Mouse (Mus musculus) MEL (cell line): ENCODE data around the gene Rexo4.

Source experiments
- CTCF ChIP-seq, 3 experiments: IDR thresholded peaks in 2 of 3; conservative IDR thresholded peaks in 1 of 3; 2 replicates each; pipeline ENCODE4 v1.5.1; 2011 to 2012; ENCODE audit warnings: low read length in 3 of 3, low read depth in 2 of 3, mild to moderate bottlenecking in 2 of 3, improper control_type of control experiment in 1 of 3, inconsistent platforms in 1 of 3, mixed read lengths in 1 of 3, moderate library complexity in 1 of 3; ENCODE audit not compliant: control insufficient read depth in 1 of 3, insufficient read depth in 1 of 3, poor library complexity in 1 of 3, severe bottlenecking in 1 of 3
- E2F4 ChIP-seq: IDR thresholded peaks from 2 replicates; pipeline ENCODE4 v1.6.1; 2011; ENCODE audit warnings: low read depth, low read length, improper control_type of control experiment, borderline replicate concordance
- ELF1 ChIP-seq: IDR thresholded peaks from 2 replicates; pipeline ENCODE4 v1.6.1; 2014; ENCODE audit warnings: low read depth, mild to moderate bottlenecking, inconsistent platforms, low read length, improper control_type of control experiment, moderate library complexity
- JUND ChIP-seq: IDR thresholded peaks from 2 replicates; pipeline ENCODE4 v1.6.1; 2011; ENCODE audit warnings: low read depth, mild to moderate bottlenecking, improper control_type of control experiment, low read length
- MAFK ChIP-seq: IDR thresholded peaks from 2 replicates; pipeline ENCODE4 v1.6.1; 2011; ENCODE audit warnings: low read depth, mild to moderate bottlenecking, low read length, improper control_type of control experiment, borderline replicate concordance
- MAZ ChIP-seq: IDR thresholded peaks from 2 replicates; pipeline ENCODE4 v1.6.1; 2012; ENCODE audit warnings: low read depth, mild to moderate bottlenecking, inconsistent platforms, low read length, improper control_type of control experiment
- NRF1 ChIP-seq: IDR thresholded peaks from 2 replicates; pipeline ENCODE4 v1.6.1; 2014; ENCODE audit warnings: low read depth, mild to moderate bottlenecking, inconsistent platforms, low read length, improper control_type of control experiment, moderate library complexity; ENCODE audit not compliant: poor library complexity, insufficient read depth, severe bottlenecking
- POLR2A ChIP-seq, 2 experiments: IDR thresholded peaks; 2 replicates each; pipeline ENCODE4 v1.6.1; 2011 to 2012; ENCODE audit warnings: low read length in 2 of 2, mild to moderate bottlenecking in 2 of 2, control low read depth in 1 of 2, improper control_type of control experiment in 1 of 2, low read depth in 1 of 2, moderate library complexity in 1 of 2; ENCODE audit not compliant: control insufficient read depth in 1 of 2, insufficient read depth in 1 of 2, poor library complexity in 1 of 2
- POLR2AphosphoS2 ChIP-seq: IDR thresholded peaks from 2 replicates; pipeline ENCODE4 v1.6.1; 2011; ENCODE audit warnings: low read length, improper control_type of control experiment
- TAL1 ChIP-seq: IDR thresholded peaks from 2 replicates; pipeline ENCODE4 v1.6.1; 2012; ENCODE audit warnings: mild to moderate bottlenecking, inconsistent platforms, low read length, moderate library complexity, mixed read lengths
- ZKSCAN1 ChIP-seq: IDR thresholded peaks from 2 replicates; pipeline ENCODE4 v1.6.1; 2012; ENCODE audit warnings: low read depth, mild to moderate bottlenecking, inconsistent platforms, low read length, improper control_type of control experiment, moderate library complexity
- ZNF384 ChIP-seq: IDR thresholded peaks from 2 replicates; pipeline ENCODE4 v1.6.1; 2012; ENCODE audit warnings: low read depth, mild to moderate bottlenecking, inconsistent platforms, low read length, improper control_type of control experiment

DNA sequence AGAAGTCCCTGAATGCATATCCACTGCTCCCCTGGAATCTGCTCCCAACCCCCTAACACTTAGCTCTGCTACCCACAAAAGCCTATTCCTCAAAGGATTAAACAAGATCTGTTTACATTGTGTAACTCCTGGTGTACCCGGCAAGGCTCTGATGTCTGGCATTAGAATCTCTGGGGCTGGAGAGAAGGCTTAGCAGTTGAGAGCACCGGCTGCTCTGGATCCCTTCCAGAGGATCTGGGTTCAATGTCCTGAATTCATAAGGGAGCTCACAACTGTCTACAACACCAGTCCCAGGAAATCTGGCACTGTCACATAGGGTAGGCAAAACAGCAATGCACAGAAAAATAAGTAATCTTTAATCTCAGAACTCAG is 6.7 kb downstream of the Rexo4 start:
- TF ChIP-seq TAL1: no peak
- no peak for TF ChIP-seq E2F4
- no peak for TF ChIP-seq MAFK
- TF ChIP-seq MAZ: no peak
- no peak for TF ChIP-seq JUND
- no peak for TF ChIP-seq POLR2A (IDR thresholded peaks at IDR 0.05; ENCODE audit: control insufficient read depth in 1 of 2, insufficient read depth in 1 of 2, low read depth in 1 of 2, low read length in 2 of 2, poor library complexity in 1 of 2)
- TF ChIP-seq CTCF (IDR thresholded peaks at IDR 0.05 in 2 of 3, conservative IDR thresholded peaks at IDR 0.05 in 1 of 3; ENCODE audit: control insufficient read depth in 1 of 3, insufficient read depth in 1 of 3, low read depth in 2 of 3, low read length in 3 of 3, poor library complexity in 1 of 3, severe bottlenecking in 1 of 3): no peak
- no peak for TF ChIP-seq ELF1
- TF ChIP-seq ZKSCAN1: no peak
- no peak for TF ChIP-seq POLR2AphosphoS2
- no peak for TF ChIP-seq ZNF384
- TF ChIP-seq NRF1: no peak
